Mouse (Mus musculus): ENCODE results near the gene Cep112. TPM values are rescaled to one million over a fixed set of nuclear protein-coding genes. Genes with fewer than 3 reads are reported as not detected.
"Not testable (repeated sequence)": the region's sequence is repeated elsewhere in the genome, so short reads cannot be mapped to it uniquely, and the experiment has no call there.

Cep112 gene
- polyA plus RNA-seq, 2 experiments from 2014 or later = 4.5 to 5.8 TPM

DNA sequence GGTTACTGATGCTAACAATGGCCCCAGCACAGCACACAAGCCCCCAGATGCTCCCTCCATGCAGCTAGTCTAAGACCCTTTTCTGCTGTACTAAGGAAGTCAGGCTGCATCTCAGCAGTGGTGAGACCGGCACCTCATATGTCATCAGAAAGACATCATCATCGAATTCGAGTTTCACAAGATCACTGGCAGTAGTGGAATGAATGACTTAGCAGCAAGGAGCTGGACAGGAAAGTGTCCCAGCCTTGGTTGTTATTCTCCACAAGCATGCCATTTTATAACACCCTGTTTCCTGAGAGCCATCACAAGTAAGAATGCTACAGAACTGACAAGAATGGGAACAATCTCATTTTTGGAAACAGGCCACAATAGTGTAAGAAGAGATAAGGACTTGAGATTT is 381.0 kb downstream of the Cep112 start:
- ATAC-seq = no peak

DNA sequence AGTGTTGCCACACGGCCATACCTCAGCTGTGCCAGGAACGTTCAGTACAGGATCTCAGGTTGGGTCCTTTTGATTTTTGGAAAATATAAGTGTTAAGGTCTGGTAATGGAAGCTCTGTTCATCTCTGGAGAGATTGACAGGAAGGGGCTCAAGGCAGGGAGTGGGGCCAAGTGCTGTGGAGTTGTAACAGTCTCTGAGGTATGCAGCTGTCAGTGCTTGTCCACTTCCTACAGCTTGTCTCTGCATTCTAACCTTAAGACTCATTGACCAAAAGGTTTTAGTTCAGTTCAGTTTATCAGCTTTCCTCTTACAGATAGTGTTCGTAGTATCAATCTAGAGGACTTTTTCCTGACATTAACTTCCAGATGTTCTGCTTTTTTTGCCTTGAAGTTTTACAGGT is 384.6 kb downstream of the Cep112 start:
- ATAC-seq = no peak

DNA sequence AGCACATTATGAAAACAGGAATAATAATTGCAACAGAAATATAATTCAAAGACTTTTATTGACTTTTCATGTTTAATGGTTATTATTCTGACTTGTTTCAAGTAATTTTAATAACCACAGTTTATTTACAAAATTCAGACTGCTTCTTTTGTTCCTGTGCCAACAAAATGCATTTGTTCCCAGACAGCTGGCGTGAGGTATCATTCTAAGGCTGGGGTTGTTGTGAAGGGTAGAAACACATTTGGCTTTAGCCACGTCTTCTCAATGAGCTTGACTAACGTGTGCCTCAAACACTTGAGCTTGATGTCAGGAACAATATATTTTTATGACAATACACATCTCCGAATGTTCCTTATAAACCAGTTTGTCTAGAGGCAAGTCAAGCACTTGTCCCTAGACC is 396.8 kb downstream of the Cep112 start:
- ATAC-seq = no peak

DNA sequence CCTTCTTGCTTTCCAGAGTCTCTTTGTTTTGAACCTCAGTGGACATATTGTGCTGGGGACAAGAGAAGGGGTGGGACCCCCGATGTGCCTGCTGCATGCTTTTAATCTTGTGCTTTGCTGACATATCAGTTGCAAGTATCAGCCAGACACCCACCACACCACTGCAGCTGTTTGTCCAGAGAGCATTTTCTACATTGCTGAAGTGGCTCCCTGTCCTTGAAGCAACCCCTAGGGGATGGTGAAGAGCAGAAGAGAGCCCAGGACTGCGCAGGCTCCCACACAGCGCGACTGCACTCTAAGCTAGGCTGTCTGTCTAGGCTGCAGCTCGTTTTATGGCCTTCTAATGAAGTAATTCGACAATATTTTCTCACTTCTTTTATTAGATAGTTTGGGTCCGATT is 397.3 kb downstream of the Cep112 start:
- ATAC-seq = no peak

DNA sequence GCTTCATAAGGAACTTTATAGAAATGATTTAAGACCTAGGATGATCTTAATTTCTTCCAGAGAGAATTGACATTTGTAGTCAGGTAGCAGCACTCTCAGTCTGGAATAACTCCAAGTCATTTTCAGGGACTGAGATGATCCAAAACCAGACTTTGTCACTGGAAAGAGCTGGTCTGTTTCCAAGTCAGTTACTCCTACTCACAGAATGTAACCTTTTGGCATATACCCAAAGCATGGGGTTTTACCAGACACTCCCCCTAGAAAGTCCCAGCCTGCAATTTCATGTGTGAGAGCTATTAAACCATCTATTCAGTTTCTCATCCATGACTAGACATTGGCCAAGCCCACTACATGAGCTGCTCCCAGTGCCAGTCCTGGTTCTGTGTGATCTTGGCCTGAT is 402.3 kb downstream of the Cep112 start:
- ATAC-seq = no peak

DNA sequence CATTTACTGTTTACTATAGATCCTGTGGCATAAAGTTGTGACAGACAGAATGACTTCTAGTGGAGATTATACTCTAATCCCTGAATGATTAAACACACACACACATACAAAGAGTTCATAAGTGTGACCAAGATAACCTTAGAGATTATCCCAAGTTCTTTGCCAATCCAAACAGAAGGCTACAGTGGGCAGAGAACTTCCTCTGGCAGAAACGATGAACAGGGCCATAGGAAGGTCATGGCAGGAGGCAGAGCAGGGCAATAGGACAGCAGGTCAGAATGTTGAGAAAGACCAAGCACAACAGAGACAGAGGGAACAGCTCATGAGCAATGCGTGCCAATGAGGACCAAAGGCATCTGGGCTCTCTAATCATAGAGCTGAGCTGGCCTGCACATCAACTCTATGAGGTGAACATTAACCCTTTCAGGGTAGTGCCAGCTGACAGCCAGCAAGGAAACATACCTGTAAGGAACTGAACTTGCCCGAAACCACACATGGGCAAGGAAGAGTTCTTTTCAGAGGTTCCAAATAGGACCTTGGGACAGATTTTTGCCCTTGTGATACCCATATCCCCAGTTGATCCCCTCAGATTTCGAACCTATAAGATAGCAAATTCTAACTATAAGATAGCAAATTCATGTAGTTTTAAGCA is 403.5 kb downstream of the Cep112 start:
- ATAC-seq = no peak

DNA sequence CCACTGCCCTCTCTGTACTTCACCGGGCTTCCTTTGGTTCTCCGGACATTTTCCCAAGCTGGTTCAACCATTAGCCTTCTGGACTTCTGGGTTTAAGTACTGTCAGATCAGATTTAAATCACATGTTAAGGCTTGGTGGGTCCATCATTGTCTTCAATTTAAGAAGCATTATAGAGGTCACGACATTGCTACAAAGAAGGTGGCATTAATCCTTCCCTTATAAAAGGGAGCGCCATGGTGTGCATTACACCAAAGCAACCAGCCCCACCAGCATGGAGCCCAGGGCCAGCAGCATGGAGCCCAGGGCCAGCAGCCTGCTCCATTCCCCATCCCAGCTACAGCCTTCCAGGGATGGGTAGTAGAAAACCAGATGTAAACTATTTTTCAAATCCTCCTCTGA is 411.7 kb downstream of the Cep112 start:
- no peak for ATAC-seq

DNA sequence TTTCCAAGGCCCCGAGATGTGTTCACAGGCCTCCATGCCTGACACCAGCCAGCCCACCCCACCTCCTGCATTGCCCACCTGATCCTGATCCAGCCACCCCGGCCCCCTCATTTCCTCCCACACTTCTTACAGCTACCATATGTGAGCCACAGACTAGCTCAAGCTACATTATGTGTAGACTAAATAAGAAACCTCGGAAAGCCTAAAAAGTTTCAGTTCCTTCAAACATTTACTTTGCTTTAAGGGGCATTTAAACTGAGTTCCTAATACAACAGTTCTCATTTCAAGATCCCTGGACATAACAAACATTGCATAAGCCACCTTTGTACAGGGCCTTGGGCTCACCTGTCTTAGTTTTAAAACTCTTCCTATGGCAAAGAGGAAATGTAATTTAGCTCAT is 415.2 kb downstream of the Cep112 start:
- no peak for ATAC-seq

DNA sequence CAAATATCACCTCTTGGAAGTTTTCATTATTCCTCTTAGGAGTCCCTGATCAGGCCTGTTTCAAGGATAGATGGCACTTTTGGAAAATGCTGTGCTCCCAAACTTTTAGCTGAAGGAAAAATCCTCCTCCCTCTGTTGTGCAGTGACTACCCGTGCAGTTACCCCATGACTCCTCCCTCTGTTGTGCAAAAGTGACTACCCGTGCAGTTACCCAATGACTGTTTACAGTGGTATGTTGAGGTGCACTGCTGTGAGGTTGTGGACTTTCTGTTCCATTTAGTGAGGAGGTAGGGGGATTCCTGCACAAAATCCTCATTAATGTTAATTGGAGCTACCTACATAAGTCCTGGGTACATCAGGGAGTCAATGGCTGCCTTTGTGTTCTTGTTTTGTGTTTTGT is 417.8 kb downstream of the Cep112 start:
- ATAC-seq = no peak

DNA sequence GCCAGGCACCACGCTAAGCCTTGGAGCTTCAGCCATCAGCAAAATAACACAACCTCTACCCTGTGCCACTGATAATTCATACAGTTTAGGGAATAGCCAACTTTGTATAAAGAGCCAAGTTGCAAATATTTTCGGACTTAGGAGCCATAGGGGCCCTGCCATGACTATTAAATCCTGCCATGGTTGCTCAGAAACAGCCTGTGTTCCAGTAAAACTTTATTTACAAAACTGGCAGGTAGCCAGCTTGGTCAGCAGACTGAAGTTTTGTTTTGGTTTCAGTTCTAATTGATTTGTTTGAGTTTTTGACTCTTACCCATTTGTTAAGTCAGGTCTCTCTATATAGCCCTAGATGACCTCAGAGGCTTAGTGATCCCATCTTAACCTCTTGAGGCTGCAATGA is 421.0 kb downstream of the Cep112 start:
- ATAC-seq = no peak

DNA sequence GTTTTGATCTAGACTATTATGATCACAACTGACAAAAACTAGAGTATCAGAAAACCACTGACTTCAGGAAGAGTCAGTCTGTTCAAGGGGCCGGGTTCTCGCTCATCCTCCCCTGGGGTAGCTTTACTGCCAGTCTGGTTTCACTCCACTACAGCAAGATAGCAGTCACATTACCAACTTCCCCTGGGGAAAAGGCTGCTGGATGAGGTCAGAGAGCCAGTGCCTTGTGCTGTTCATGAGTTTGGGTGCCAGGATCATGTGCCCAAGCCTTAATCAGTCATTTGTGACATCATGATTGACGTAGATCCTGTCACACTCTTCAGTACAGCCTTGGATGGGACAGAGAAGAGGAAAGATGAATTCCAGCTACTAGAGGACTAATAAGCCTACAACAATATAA is 421.5 kb downstream of the Cep112 start:
- no peak for ATAC-seq

DNA sequence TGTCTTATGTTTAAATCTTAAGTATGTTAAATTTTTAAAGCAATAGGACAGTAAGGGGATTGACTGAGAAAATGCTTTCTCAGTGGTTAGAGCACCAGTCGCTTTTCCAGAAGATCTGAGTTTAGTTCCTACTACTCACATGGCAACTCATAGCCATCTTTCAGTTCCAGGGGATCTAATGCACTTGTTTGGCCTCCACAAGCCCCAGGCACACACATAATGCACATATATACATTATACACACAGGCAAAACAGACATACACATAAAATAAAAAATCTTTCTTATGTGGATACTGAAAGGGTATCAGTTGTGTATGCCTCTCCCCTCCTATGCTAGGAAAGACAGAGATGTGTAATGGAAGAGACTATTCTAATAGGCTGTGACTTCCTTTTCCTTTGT is 426.8 kb downstream of the Cep112 start:
- ATAC-seq = no peak

DNA sequence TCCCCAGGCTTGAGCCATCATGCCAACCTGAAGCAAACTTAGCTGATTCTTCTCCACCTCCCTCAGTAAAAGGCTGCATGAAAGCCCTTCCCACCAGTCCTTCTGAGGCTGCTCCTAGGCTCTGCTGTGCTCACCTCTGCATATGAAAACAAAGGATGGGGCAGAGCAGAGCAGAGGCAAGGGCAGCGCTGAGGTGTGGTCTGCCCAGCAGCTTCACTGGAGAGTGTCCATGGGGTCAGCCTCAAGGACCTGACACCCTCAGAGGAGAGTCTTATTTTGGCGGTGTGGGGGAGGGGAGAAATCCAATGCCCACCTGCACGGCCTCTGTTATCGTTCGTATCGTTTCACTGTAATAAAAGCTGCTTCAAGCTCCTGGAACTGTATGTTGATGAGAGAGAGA is 432.3 kb downstream of the Cep112 start:
- ATAC-seq = no peak

DNA sequence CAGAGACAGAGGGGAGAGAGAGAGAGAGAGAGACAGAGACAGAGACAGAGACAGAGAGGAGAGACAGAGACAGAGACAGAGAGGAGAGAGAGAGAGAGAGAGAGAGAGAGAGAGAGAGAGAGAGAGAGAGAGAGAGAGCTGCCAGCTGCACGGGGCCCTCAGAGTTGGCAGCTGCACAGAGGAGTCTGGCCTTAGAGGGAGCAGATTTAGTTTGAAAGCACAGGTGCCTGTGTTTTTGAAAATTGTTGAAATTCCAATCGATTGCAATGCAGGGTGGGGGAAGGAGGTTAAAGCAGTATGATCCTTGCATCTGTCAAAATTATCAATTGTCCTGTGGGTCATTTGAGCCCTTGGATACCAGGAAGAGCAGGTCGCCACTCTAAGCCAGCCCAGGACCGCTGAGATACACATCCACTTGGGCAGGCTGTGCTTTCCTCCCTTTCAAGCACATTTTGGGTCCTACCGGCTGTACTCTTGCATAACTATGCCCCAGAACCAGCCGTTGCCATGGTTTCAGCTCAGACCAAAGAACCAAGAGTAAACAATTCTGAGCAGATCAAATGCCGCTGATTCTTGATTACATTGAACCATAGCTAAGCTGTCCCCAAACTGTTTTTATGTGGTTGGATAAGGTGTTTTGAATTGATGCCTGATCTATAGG is 432.8 kb downstream of the Cep112 start:
- no peak for ATAC-seq

DNA sequence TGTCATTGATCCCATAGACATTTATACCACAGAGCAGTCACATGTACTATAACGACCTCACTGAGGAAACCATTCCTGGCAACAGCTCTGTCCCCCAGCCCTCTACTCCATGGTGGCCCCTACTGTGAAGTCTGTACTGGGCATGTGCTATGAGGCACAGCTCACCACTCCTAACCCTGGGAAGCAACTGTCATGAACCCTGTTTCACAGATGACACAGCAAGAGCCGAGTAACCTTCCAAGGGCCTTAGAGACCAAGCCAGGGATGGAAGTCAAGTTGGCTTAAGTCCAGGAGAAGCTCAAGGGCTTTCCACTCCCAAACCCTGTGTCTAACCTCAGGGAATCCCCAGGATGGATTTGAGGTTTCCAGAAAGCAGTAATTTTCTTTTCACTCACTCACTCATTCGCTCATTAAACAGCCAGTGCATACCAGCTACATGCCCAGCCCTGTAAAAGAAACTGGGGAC is 433.4 kb downstream of the Cep112 start:
- ATAC-seq = no peak

DNA sequence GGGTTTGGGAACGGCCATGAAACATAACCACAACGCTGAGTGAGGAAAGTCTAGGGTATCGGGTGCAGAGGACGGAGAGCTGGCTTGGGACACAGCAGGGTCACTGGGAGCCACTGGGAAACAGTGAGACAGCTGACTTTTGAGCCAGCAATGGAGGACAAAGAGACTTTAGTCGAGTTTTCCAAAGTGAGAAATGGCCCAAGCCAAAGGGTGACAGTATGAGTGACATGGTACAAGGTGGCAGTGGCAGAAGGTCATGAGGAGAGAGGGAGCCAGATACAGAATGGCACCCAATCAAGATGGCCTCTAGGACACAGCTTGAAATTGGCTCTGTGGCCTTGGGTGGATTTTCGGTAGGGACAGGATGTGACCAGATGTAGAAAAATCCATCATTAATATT is 433.9 kb downstream of the Cep112 start:
- ATAC-seq = no peak

DNA sequence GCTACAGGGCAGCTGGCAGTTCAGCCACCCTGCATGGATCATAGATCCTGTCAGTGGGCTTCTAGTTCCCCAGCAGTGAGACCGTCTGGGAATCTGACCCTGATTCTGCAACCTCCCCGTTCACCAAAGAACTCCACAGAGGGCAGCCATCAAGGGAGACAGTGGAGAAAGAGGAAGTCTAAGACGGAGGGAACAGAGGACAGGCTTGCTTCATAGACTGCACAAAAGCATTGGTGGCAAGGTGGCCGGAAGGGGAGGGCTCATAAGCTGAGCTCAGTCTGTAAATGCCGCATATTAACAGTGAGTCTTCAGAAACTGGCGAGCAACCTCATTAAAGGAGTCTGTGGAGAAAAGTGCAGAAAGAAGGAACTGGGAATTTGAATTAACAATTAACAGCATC is 437.4 kb downstream of the Cep112 start:
- no peak for ATAC-seq

DNA sequence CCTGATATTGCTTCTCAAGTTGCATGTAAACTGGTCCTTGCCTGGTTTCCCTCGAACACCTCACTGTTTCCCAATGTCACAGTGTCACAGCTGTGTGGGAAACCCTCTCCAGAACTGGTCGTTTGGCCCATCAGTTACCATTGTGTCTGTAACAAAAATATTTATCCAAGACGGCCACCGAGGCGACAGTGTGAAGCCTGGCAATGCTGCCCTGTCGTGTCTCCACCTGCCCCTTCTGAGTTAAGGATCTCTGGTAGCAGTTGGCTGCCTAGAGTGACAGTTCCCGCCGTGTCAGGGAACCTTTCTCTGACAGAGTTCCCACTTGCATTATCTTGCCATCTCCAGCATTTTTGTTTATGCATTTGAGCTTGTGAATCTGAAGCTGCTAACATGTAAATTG is 440.8 kb downstream of the Cep112 start:
- ATAC-seq = no peak

DNA sequence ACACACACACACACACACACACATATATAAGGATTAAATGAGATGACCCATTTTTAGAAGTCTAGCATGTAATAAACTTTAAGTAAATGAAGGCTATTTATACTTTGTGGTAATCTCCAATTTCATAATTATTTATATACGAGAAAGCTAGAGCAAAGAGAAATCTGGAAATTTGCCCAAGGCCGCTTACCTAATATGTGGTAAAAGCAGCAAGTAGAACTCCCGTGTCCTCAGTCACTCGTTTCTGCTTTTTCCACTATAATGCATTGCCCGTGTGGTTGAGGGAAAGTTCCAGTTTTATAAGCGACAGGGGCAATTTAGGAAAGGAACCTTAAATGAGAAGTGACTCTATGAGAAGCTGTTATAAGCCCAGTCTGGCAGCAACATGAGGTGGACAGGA is 442.5 kb downstream of the Cep112 start:
- ATAC-seq = no peak

DNA sequence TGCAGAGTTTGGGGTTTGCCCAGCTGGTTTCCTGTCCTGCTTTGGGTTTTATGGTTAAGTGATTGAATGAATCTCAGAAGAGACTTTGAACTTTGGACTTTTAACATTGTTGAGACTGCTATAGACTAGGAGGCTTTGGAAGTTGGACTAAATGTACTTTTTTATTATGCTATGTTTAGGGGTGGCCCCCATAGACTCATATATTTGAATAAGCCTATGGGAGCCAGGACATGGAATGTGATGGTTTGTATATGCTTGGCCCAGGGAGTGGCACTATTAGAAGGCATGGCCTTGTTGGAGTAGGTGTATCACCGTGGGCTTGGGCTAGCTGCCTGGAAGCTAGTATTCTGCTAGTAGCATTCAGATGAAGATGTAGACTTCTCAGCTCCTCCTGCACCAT is 446.3 kb downstream of the Cep112 start:
- not testable (repeated sequence) for ATAC-seq

DNA sequence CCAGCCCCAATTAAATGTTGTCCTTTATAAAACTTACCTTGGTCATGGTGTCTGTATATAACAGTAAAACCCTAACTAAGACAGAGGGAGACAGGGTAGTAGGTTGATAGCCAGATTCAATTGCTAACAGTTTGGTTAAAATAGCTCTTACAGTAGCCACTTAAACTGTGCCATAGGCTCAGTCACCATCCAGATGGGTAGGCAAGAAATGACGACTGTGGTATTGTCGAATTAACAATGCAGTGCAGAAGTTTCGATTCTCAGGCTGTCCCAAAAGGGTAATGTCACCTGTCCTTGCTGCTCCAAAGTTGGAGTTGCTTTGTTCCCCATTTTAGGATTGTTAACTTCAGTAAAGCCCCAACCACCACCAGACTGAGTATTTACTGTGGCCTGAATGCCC is 446.8 kb downstream of the Cep112 start:
- ATAC-seq = no peak

DNA sequence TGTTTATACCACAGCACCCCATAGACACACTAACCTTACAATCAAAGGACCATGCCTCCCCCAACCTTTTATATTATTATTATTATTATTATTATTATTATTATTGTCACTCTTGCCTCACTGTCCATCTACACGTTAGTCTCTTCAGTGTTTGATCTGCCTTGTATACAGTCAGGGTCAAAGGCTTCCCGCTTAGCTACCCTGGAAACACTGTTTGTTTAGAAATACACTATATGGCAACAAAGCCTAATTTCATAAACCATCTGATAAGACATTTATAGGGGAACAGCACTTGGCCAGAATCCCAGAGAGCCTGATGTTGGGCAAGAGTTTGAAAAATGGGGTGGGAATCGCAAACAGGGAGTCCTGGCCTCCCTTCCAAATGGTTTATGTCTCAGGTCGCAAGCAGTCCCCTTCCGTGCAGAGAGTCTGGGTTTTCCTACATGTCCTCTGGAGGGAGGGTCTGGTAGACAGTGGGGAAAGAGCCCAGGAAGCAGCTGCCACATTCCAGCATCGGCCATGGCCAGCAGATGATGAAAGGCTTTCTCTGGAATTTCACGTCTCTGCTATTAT is 451.7 kb downstream of the Cep112 start:
- ATAC-seq = no peak

DNA sequence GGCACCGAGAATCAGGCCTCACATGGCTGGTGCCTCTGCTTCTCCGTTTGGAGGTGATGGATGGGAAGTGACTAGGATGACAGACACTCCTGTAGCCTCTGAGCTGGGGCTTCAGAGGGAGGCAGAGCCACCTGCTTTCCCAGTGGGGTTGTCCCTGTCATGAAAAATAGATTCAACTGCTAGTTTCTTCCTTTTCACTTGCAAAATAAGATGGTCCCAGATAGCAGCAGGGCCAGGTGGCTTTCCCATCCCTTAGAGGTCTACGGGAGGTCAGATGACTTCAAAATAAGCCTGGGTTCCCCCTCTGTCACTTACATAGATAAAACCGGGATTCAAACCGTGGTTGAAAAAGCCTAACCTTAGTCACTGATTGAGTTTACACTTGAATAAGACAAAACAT is 452.5 kb downstream of the Cep112 start:
- ATAC-seq = no peak

DNA sequence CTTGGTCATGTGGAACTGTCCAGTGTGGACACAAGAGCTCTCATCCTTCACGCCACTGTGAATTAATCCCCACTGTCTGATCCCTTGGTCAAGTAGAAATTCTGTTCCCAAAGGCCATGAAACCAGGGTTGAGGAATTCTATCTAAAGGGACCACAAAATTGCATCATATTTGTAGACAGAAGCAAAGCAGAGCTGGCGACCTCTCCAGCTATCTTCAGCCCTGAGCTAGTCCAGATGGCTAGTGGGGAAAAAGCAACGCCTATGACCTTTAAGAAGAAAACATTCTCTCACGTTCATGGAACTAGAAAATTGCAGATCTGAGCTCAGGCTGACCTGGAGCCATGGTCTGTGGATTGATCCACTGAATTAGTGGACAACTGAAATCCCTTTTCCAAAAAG is 455.6 kb downstream of the Cep112 start:
- no peak for ATAC-seq

DNA sequence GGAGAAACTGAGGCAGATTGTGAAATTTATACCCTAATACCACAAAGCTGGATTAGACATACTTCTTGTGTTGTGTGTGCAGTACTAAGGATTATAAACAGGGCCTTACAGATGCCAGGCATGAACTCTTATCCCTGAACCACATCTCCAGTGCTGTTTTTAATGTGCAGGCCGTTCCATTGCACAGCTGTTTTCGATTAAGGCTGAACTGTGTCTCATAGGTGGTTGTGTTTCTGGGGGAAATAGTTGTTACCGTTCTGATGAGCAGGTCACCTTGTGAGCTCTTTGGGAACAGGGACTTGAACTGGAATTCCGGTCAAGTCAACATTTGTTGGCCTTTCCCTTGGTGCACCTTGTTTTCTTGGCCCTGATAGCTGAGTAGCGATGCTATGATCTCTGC is 456.7 kb downstream of the Cep112 start:
- ATAC-seq = no peak
